Comparison of ENCODE assay signal across 25 mouse cellular contexts in the genomic region with DNA sequence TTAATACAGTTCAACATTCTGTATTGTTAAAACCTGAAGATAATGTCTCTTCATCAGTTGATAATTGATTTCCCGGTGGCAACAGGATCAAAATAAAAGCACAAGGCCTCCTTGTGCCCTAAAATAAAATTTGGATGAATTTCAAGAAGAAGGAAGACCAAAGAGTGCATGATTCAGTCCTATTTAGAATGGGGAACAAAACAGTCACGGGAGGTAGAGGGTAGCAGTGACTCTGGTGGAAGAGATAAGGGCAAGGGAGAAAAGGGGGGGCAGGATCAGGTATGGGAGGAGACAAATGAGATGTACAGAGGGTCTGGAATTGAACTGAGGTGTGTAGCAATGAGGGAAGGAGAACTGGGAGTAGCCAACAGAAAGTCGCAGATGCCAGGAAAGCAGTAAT. TPM values are rescaled to one million over a fixed set of nuclear protein-coding genes. Genes with fewer than 3 reads are reported as not detected.
"Had no signal": no experiment of that assay in that cellular context is flagged by ENCODE, and none has a peak within 500 bp of the region (broad histone marks: within the 10 kb centered on the region; RNA-seq: fewer than 3 reads in every experiment).

No protein-coding gene starts in this region.

- DNase-seq: retina, postnatal 1 day; right cerebral cortex, adult 18-20 months; right cerebral cortex, postnatal 14 days; right cerebral cortex, postnatal 25 days; right cerebral cortex, postnatal 4 days; spleen, adult 18-20 months; thymus, adult 18-20 months; thymus, adult 2 months; thymus, postnatal 14 days; thymus, postnatal 25 days; thymus, postnatal 36 days; thymus, postnatal 4 days had no signal

- H3K9ac ChIP-seq: neural tube, embryonic 13.5 days; neural tube, embryonic 15.5 days; stomach, embryonic 15.5 days had no signal

- H3K27ac ChIP-seq: neural tube, embryonic 13.5 days; neural tube, embryonic 15.5 days; stomach, embryonic 15.5 days; stomach, postnatal 0 days had no signal

- H3K9me3 ChIP-seq: neural tube, embryonic 15.5 days; stomach, embryonic 15.5 days had no signal

- H3K4me1 ChIP-seq: neural tube, embryonic 13.5 days; neural tube, embryonic 15.5 days; stomach, embryonic 15.5 days had no signal

- H3K27me3 ChIP-seq: neural tube, embryonic 13.5 days; neural tube, embryonic 15.5 days; stomach, embryonic 15.5 days had no signal

- H3K4me2 ChIP-seq: neural tube, embryonic 13.5 days; neural tube, embryonic 15.5 days; stomach, embryonic 15.5 days had no signal

- H3K4me3 ChIP-seq: neural tube, embryonic 13.5 days; neural tube, embryonic 15.5 days; stomach, embryonic 15.5 days had no signal

- H3K36me3 ChIP-seq: neural tube, embryonic 13.5 days; neural tube, embryonic 15.5 days; stomach, embryonic 15.5 days had no signal

RNA-seq across cellular contexts. Expression of gene Gm5039, which starts 9.3 kb away (rescaled TPM):
- total RNA-seq: neutrophil, adult 5-6 weeks had no signal
- polyA plus RNA-seq: neural tube, embryonic 13.5 days; neural tube, embryonic 14.5 days; neural tube, embryonic 15.5 days; small intestine, adult 2 months; spleen, adult 2 months; stomach, embryonic 14.5 days; stomach, embryonic 15.5 days; stomach, embryonic 16.5 days; stomach, postnatal 0 days; testis, adult 2 months; thymus, adult 2 months; thymus, postnatal 0 days; urinary bladder, adult 2 months had no signal

RNA-seq across cellular contexts. Expression of gene Gm5662, which starts 40.3 kb away (rescaled TPM):
- total RNA-seq: neutrophil, adult 5-6 weeks had no signal
- polyA plus RNA-seq: neural tube, embryonic 13.5 days; neural tube, embryonic 14.5 days; neural tube, embryonic 15.5 days; small intestine, adult 2 months; spleen, adult 2 months; stomach, embryonic 14.5 days; stomach, embryonic 15.5 days; stomach, embryonic 16.5 days; testis, adult 2 months; thymus, postnatal 0 days; urinary bladder, adult 2 months had no signal
